Mouse (Mus musculus) testis, adult 2 months (tissue): ENCODE data around the gene Nans.

Source experiments
- CTCF ChIP-seq: fragments of 200-500 bp; IDR thresholded peaks from 2 replicates; pipeline ENCODE4 v1.5.1; 2012; ENCODE audit warnings: low read depth, mild to moderate bottlenecking, inconsistent platforms, low read length, moderate library complexity; ENCODE audit not compliant: control insufficient read depth, insufficient read depth, insufficient replicate concordance
- POLR2A ChIP-seq: fragments of 200-500 bp; IDR thresholded peaks from 2 replicates; pipeline ENCODE4 v1.6.1; 2012; ENCODE audit warnings: low read depth, mild to moderate bottlenecking, inconsistent platforms, low read length, moderate library complexity; ENCODE audit not compliant: control insufficient read depth

- TF ChIP-seq CTCF = no peak
- TF ChIP-seq POLR2A = no peak
Observed at GRCm38 (mm10) chr4:46529722-46530121, 40.7 kb downstream of the Nans start.
